Mouse (Mus musculus): ENCODE data around the gene Gm5346.
"Not testable (repeated sequence)": the region's sequence is repeated elsewhere in the genome, so short reads cannot be mapped to it uniquely, and the experiment has no call there.

Gene Gm5346

GRCm38 (mm10) chr8:43627176-43627575 is at the start of gene Gm5346:
Gene Gm5346 (minus strand): TSS chr8:43627276.
- DNase-seq (ENCODE audit: low read depth, low spot score) = no peak

GRCm38 (mm10) chr8:43616046-43616445 is 11.0 kb downstream of the Gm5346 start:
- no peak for DNase-seq (ENCODE audit: low read depth, low spot score)

- DNase-seq (ENCODE audit: low read depth, low spot score) = not testable (repeated sequence)
Observed at GRCm38 (mm10) chr8:43603657-43604056, 23.4 kb downstream of the Gm5346 start.

GRCm38 (mm10) chr8:43603166-43603565 is 23.9 kb downstream of the Gm5346 start:
- DNase-seq (ENCODE audit: low read depth, low spot score) = not testable (repeated sequence)

GRCm38 (mm10) chr8:43576607-43577006 is 50.5 kb downstream of the Gm5346 start, which contains the start of gene Adam26a:
Gene Adam26a (minus strand): TSS chr8:43576707.
- not testable (repeated sequence) for DNase-seq (ENCODE audit: low read depth, low spot score)

Data from retina, postnatal 7 days (tissue).